Mouse (Mus musculus): ENCODE data around the gene Olfr462. TPM values are rescaled to one million over a fixed set of nuclear protein-coding genes. Genes with fewer than 3 reads are reported as not detected.

The Olfr462 gene
- polyA plus RNA-seq (2017; shearing (Covaris generic)): not detected

DNA sequence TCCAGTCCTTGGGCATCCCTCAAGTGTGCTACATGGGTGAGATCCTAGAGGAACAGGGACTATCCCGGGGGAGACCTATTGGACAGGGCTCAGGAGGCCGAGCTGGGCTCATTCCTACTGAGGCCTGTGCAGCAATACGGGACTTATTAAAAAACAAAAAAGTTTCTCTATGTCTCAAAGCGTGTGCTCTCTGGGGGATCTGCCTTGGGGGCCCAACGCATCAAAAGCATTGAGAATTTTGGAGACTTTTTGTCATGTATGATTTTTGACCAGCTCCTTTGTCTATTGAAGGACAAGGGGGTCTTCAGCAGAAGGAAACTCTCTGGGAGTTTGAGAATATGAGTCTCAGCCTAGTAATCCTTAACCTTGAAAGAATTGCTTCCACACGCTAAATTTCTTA is at the start of gene Olfr462:
TSS of gene Olfr462 (minus strand) at position 101 of the 400 bp plus-strand sequence.

DNA sequence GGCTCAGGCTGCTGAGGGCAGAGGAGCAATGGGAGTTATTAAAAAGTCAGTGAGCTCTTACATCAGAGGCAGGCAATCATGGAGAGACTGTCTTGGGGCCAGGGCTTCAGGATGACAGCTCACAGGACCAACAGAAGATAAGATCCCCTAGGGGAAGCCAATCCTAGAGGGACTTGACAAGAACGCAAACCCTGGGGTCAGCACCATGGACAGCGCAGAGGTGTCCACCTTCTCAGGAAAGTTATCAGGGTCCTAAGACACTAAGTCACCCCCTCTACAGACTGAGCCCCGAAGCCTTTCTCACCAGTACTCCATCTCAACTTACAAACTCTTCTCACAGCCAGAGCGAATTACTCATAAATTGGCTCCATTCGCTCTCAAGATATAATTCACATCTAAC is 28.9 kb upstream of the Olfr462 start, which contains the start of gene Olfr464:
TSS of gene Olfr464 (minus strand) at position 2 of the 400 bp plus-strand sequence.

DNA sequence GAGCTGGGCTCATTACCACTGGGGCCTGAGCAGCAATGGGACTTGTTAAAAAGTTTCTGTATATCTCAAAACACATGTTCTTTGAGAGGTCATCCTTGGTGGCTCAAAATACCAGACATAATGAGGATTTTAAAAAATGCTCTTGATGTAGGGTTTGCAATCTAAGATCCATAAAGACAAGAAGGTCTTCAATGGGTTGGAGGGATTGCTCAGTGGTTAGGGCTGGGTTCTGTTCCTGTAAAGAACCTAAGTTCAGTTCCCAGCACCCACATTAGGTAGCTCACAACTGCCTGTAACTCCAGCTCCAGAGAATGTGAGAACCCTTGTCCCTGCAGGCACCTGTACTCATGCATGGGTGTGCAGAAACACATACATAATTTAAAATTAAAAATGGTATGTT is 5.2 kb upstream of the Olfr462 start, which contains the start of gene Olfr463:
TSS of gene Olfr463 (minus strand) at position 101 of the 400 bp plus-strand sequence.

DNA sequence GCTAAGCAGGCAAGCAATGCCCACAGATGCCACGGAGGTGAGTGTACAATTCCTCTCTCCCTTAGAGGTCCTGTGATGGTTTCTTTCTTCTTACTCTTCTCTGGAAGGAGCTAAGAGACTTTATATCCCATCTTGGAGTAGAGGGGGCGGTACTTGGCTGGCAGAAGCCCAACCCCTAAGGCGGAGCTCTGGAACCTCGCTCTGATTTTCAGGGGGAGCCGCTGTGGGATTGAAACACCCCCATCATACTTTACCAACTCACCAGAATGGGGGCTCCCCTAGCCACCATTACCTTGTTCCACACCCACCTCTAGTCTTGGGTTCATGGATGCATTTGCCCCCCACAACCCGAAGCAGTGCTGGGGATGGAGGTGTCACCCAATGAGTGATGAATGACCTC is 16.6 kb downstream of the Olfr462 start, which contains the start of gene Epx:
TSS of gene Epx (minus strand) at position 101 of the 400 bp plus-strand sequence.

DNA sequence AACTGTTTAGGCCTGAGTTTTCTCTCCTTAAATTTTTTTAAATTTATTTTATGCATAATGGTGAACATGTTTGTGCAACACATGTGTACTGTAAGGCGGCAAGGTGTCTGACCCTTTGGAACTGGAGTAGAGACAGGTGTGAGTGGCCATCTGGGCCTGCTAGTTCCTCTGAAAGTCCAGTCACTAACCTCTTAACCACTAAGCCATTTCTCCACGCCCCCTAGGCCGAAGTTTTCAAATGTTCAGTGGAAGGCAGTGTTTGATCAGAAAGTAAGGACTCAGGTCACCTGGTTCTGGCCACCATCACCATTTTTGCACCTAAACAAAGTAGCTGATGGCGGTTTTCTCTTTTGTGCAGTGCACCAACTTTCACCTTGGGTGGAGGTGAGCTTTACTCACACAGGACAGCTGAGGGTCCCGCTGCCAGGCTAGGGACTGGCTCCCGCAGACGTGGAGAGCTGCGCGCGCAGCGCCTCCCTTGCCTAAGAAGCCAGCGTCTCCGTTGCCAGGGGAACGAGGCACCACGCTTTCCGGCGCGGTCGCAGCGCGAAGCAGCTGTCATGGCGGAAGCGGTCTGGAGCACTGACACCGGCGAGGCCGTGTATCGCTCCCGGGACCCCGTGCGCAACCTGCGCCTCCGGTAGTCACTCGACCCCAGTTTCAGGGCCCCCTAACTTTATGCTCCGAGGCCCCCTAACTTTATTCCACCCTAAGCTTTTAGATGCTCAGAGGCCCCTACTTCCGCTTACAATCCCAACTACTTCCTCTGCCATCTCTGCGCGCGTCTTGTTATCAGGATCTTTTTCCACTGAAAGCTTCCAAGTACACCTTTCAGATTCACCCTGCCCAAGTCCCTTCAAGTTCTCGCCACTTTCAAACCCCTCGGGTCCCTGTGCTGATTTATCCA is 39.1 kb downstream of the Olfr462 start, which contains the start of gene Mks1:
TSS of gene Mks1 (plus strand) at position 526 of the 907 bp plus-strand sequence.

Other genes starting within 250 kb of the Olfr462 start
- 6.2 TPM for gene Rnf43, start 229.5 kb downstream of the Olfr462 start, polyA plus RNA-seq (2017; shearing (Covaris generic))
- gene Supt4a, start 154.7 kb downstream of the Olfr462 start, polyA plus RNA-seq (2017; shearing (Covaris generic)): 541 TPM
- gene Tspoap1, start 131.7 kb downstream of the Olfr462 start, polyA plus RNA-seq (2017; shearing (Covaris generic)): 1.3 TPM
- 0.21 TPM for gene Mpo, start 98.7 kb downstream of the Olfr462 start, polyA plus RNA-seq (2017; shearing (Covaris generic))
- not detected for gene Lpo, start 64.0 kb downstream of the Olfr462 start, polyA plus RNA-seq (2017; shearing (Covaris generic))
- 11.4 TPM for gene Mks1, start 39.1 kb downstream of the Olfr462 start, polyA plus RNA-seq (2017; shearing (Covaris generic))
- not detected for gene Epx, start 16.7 kb downstream of the Olfr462 start, polyA plus RNA-seq (2017; shearing (Covaris generic))
- gene Olfr463, start 5.1 kb upstream of the Olfr462 start, polyA plus RNA-seq (2017; shearing (Covaris generic)): not detected
- 0.33 TPM for gene Olfr464, start 28.7 kb upstream of the Olfr462 start, polyA plus RNA-seq (2017; shearing (Covaris generic))
- gene Dynll2, start 95.3 kb upstream of the Olfr462 start, polyA plus RNA-seq (2017; shearing (Covaris generic)): 15.7 TPM
- 196 TPM for gene Srsf1, start 155.1 kb upstream of the Olfr462 start, polyA plus RNA-seq (2017; shearing (Covaris generic))
- gene Vezf1, start 176.0 kb upstream of the Olfr462 start, polyA plus RNA-seq (2017; shearing (Covaris generic)): 59.1 TPM
- 0.89 TPM for gene Cuedc1, start 205.8 kb upstream of the Olfr462 start, polyA plus RNA-seq (2017; shearing (Covaris generic))